Mouse (Mus musculus): ENCODE data around the gene Fndc3a. TPM values are rescaled to one million over a fixed set of nuclear protein-coding genes. Genes with fewer than 3 reads are reported as not detected.

The Fndc3a gene
- polyA plus RNA-seq, 1 experiment from 2014 or later, result 22.1 TPM

GRCm38 (mm10) chr14:72536392-72537017, 173.3 kb downstream of the Fndc3a start:
- no peak overlapping the region for H3K27ac ChIP-seq (replicated peaks)
- no peak overlapping the region for H3K4me3 ChIP-seq
- WGBS, result 83% methylated on average over 5 of the region's 5 CpGs
- no peak overlapping the region for H3K4me2 ChIP-seq
- H3K9me3 ChIP-seq, result no peaks in the 10 kb centered on the region
- no peak overlapping the region for H3K9ac ChIP-seq
- ATAC-seq (ENCODE audit: extremely low read depth, insufficient number of reproducible peaks, low FRiP score, low TSS enrichment), result no peak
- H3K4me1 ChIP-seq, result peaks cover 13% of the 10 kb centered on the region
- peaks cover 33% of the 10 kb centered on the region for H3K36me3 ChIP-seq
- H3K27me3 ChIP-seq (replicated peaks), result peaks cover 30% of the 10 kb centered on the region

GRCm38 (mm10) chr14:72533862-72534261, 175.9 kb downstream of the Fndc3a start:
- no peak overlapping the region for H3K27ac ChIP-seq (replicated peaks)
- no peak for ATAC-seq (ENCODE audit: extremely low read depth, insufficient number of reproducible peaks, low FRiP score, low TSS enrichment)
- H3K36me3 ChIP-seq, result peaks cover 7% of the 10 kb centered on the region
- H3K27me3 ChIP-seq (replicated peaks), result peaks cover 56% of the 10 kb centered on the region
- H3K9me3 ChIP-seq, result no peaks in the 10 kb centered on the region
- no peak overlapping the region for H3K9ac ChIP-seq
- WGBS, result 71% methylated on average over 7 of the region's 7 CpGs
- peaks cover 13% of the 10 kb centered on the region for H3K4me1 ChIP-seq
- no peak overlapping the region for H3K4me2 ChIP-seq
- no peak overlapping the region for H3K4me3 ChIP-seq

GRCm38 (mm10) chr14:72532028-72532917, 177.5 kb downstream of the Fndc3a start:
- ATAC-seq (ENCODE audit: extremely low read depth, insufficient number of reproducible peaks, low FRiP score, low TSS enrichment), result no peak
- peaks cover 62% of the 10 kb centered on the region for H3K27me3 ChIP-seq (replicated peaks)
- H3K36me3 ChIP-seq, result peaks cover 6% of the 10 kb centered on the region; the same call in 1 of the 2 replicates
- peak overlapping the region; percentile 66 for H3K9ac ChIP-seq
- peaks cover 13% of the 10 kb centered on the region for H3K4me1 ChIP-seq
- H3K27ac ChIP-seq (replicated peaks), result no peak overlapping the region
- peak overlapping the region; percentile 54 for H3K4me3 ChIP-seq
- whole genome bisulfite sequencing, result 1% methylated on average over 54 of the region's 54 CpGs
- no peaks in the 10 kb centered on the region for H3K9me3 ChIP-seq
- H3K4me2 ChIP-seq, result peak overlapping the region; percentile 92

GRCm38 (mm10) chr14:72527126-72527525, 182.7 kb downstream of the Fndc3a start:
- Histone ChIP-seq H3K9ac (no peak overlapping the region), H3K4me2 (no peak overlapping the region), H3K4me3 (no peak overlapping the region), H3K4me1 (peaks cover 5% of the 10 kb centered on the region), H3K27ac (replicated peaks) (no peak overlapping the region), H3K27me3 (replicated peaks) (peaks cover 39% of the 10 kb centered on the region), H3K36me3 (no peaks in the 10 kb centered on the region), H3K9me3 (no peaks in the 10 kb centered on the region)
- WGBS, result 65% methylated on average over 1 of the region's 1 CpGs
- ATAC-seq (ENCODE audit: extremely low read depth, insufficient number of reproducible peaks, low FRiP score, low TSS enrichment), result no peak

- 22% methylated on average over 2 of the region's 2 CpGs for WGBS
- no peaks in the 10 kb centered on the region for H3K36me3 ChIP-seq
- no peaks in the 10 kb centered on the region for H3K27me3 ChIP-seq (replicated peaks)
- H3K9ac ChIP-seq, result no peak overlapping the region
- no peak overlapping the region for H3K4me2 ChIP-seq
- no peaks in the 10 kb centered on the region for H3K9me3 ChIP-seq
- H3K4me3 ChIP-seq, result no peak overlapping the region
- H3K27ac ChIP-seq (replicated peaks), result no peak overlapping the region
- ATAC-seq (ENCODE audit: extremely low read depth, insufficient number of reproducible peaks, low FRiP score, low TSS enrichment), result no peak
- no peaks in the 10 kb centered on the region for H3K4me1 ChIP-seq
Observed at GRCm38 (mm10) chr14:72519561-72519960, 190.2 kb downstream of the Fndc3a start.

GRCm38 (mm10) chr14:72518786-72519185, 191.0 kb downstream of the Fndc3a start:
- H3K27ac ChIP-seq (replicated peaks), result no peak overlapping the region
- no peaks in the 10 kb centered on the region for H3K36me3 ChIP-seq
- ATAC-seq (ENCODE audit: extremely low read depth, insufficient number of reproducible peaks, low FRiP score, low TSS enrichment), result no peak
- 70% methylated on average over 6 of the region's 6 CpGs for WGBS
- no peaks in the 10 kb centered on the region for H3K9me3 ChIP-seq
- H3K9ac ChIP-seq, result no peak overlapping the region
- no peak overlapping the region for H3K4me3 ChIP-seq
- no peaks in the 10 kb centered on the region for H3K4me1 ChIP-seq
- H3K4me2 ChIP-seq, result no peak overlapping the region
- no peaks in the 10 kb centered on the region for H3K27me3 ChIP-seq (replicated peaks)

GRCm38 (mm10) chr14:72516376-72516775, 193.4 kb downstream of the Fndc3a start:
- no peak overlapping the region for H3K27ac ChIP-seq (replicated peaks)
- WGBS, result 21% methylated on average over 5 of the region's 5 CpGs
- H3K4me2 ChIP-seq, result peak overlapping the region; percentile 36; the same call in 1 of the 2 replicates
- H3K9me3 ChIP-seq, result no peaks in the 10 kb centered on the region
- no peaks in the 10 kb centered on the region for H3K27me3 ChIP-seq (replicated peaks)
- no peaks in the 10 kb centered on the region for H3K36me3 ChIP-seq
- no peak overlapping the region for H3K9ac ChIP-seq
- ATAC-seq (ENCODE audit: extremely low read depth, insufficient number of reproducible peaks, low FRiP score, low TSS enrichment), result no peak
- no peaks in the 10 kb centered on the region for H3K4me1 ChIP-seq
- H3K4me3 ChIP-seq, result no peak overlapping the region

- Histone ChIP-seq H3K27ac (replicated peaks) (no peak overlapping the region), H3K9ac (peak overlapping the region; percentile 73), H3K9me3 (no peaks in the 10 kb centered on the region), H3K4me1 (peaks cover 10% of the 10 kb centered on the region), H3K4me3 (peak overlapping the region; percentile 53), H3K36me3 (no peaks in the 10 kb centered on the region), H3K4me2 (peak overlapping the region; percentile 75), H3K27me3 (replicated peaks) (no peaks in the 10 kb centered on the region; the same call in 1 of the 2 replicates)
- no peak for ATAC-seq (ENCODE audit: extremely low read depth, insufficient number of reproducible peaks, low FRiP score, low TSS enrichment)
- 6% methylated on average over 11 of the region's 11 CpGs for WGBS
Observed at GRCm38 (mm10) chr14:72506723-72507420, 202.9 kb downstream of the Fndc3a start.

- no peak for ATAC-seq (ENCODE audit: extremely low read depth, insufficient number of reproducible peaks, low FRiP score, low TSS enrichment)
- WGBS, result 12% methylated on average over 12 of the region's 12 CpGs
- H3K9ac ChIP-seq, result peak overlapping the region; percentile 73
- no peaks in the 10 kb centered on the region for H3K9me3 ChIP-seq
- no peak overlapping the region for H3K27ac ChIP-seq (replicated peaks)
- H3K27me3 ChIP-seq (replicated peaks), result no peaks in the 10 kb centered on the region; the same call in 1 of the 2 replicates
- H3K4me3 ChIP-seq, result peak overlapping the region; percentile 53
- no peaks in the 10 kb centered on the region for H3K36me3 ChIP-seq
- H3K4me1 ChIP-seq, result peaks cover 10% of the 10 kb centered on the region
- H3K4me2 ChIP-seq, result peak overlapping the region; percentile 75
Observed at GRCm38 (mm10) chr14:72506018-72506722, 203.6 kb downstream of the Fndc3a start.

- Histone ChIP-seq H3K9ac (no peak overlapping the region), H3K4me1 (peaks cover 10% of the 10 kb centered on the region), H3K27ac (replicated peaks) (no peak overlapping the region), H3K27me3 (replicated peaks) (no peaks in the 10 kb centered on the region; the same call in 1 of the 2 replicates), H3K4me2 (no peak overlapping the region), H3K4me3 (no peak overlapping the region), H3K36me3 (no peaks in the 10 kb centered on the region), H3K9me3 (no peaks in the 10 kb centered on the region)
- no peak for ATAC-seq (ENCODE audit: extremely low read depth, insufficient number of reproducible peaks, low FRiP score, low TSS enrichment)
- WGBS, result 81% methylated on average over 1 of the region's 1 CpGs
Observed at GRCm38 (mm10) chr14:72504985-72505384, 204.8 kb downstream of the Fndc3a start.

- Histone ChIP-seq H3K27me3 (replicated peaks) (peaks cover 1% of the 10 kb centered on the region; the same call in 1 of the 2 replicates), H3K36me3 (no peaks in the 10 kb centered on the region), H3K4me1 (peaks cover 10% of the 10 kb centered on the region), H3K9me3 (no peaks in the 10 kb centered on the region), H3K27ac (replicated peaks) (no peak overlapping the region), H3K4me3 (no peak overlapping the region), H3K9ac (no peak overlapping the region), H3K4me2 (no peak overlapping the region)
- 53% methylated on average over 6 of the region's 6 CpGs for WGBS
- no peak for ATAC-seq (ENCODE audit: extremely low read depth, insufficient number of reproducible peaks, low FRiP score, low TSS enrichment)
Observed at GRCm38 (mm10) chr14:72503241-72503640, 206.6 kb downstream of the Fndc3a start.

All from heart, embryonic 13.5 days (tissue).